Mouse (Mus musculus): ENCODE measurements at regions not wholly inside any gene's neighbourhood (a gene's known extent, or its start where the extent isn't known, plus 50 kb on each side); places are given as distances from the start of the nearest gene placed in this dataset.

DNA sequence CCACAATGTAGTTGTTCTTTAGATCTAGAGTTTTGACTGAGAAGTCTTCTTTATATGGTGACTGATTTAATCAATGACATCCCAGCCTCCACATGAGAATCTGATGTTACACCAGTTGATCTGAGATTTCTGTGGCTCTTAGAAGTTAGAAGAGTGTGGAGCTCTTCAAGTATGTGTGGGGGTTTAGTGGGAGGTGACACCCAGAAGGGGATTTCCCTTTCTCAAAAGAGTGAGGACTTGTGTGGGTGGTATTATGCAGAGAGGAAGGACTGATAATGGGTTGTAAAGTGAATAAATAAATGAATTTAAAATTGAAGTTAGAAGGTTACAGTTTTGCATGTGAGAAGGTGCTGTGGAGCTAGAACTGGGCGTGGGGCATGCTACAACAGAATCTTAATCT lies 439.7 kb upstream of the 4930452B06Rik start:
- H3K4me1 ChIP-seq (ENCODE audit: control insufficient read depth, insufficient read depth, low read length) = no peaks in the 10 kb centered on the region
- H3K4me3 ChIP-seq (replicated peaks; ENCODE audit: low read depth, low read length) = no peak overlapping the region
- no peak overlapping the region for H3K27ac ChIP-seq (replicated peaks; ENCODE audit: low read depth, low read length)
- no peaks in the 10 kb centered on the region for H3K9me3 ChIP-seq (ENCODE audit: control insufficient read depth, low read length)
- H3K36me3 ChIP-seq (ENCODE audit: control insufficient read depth, insufficient read depth, low read length) = no peaks in the 10 kb centered on the region
- H3K27me3 ChIP-seq (ENCODE audit: control insufficient read depth, insufficient read depth, low read length) = no peaks in the 10 kb centered on the region
- no peak for ATAC-seq (ENCODE audit: low FRiP score, low TSS enrichment)
- H3K9ac ChIP-seq (replicated peaks; ENCODE audit: low read length) = no peak overlapping the region
- DNase-seq = no peak
- WGBS = 91% methylated on average over 1 of the region's 1 CpGs
- no peak overlapping the region for H3K4me2 ChIP-seq (ENCODE audit: low read length)

DNA sequence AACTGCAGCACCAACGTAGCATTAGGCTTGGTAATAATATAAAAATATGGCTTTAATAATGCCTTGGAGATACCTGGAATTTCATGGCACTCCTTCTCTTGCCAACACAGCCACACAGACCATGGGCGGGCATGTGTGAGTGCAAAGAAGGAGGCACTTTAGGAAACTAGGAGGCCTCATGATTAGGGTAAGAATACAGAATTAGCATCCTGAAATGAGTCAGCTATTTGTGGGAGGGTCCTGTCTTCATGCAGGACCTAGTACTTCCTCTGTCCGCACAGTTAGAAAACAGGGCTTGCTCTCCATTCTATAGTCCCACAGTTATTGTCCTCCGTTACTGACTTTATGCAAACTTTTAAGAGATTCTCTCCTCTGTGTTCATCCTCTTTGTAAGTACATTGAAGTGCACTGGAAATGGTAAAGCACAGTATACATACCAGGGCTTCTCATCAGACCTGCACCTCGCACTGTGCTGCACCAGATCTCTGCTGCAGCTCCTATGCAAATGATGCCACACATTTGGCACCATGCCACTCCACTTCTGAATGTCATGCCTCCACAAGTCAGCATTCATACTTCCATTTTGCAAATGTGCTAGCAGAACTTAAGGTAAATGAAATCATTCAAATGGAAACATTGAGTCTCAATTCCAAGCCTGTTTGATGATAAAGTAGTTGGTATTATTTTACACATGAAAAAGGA lies 423.7 kb upstream of the 4930452B06Rik start:
- no peak overlapping the region for H3K9ac ChIP-seq (replicated peaks; ENCODE audit: low read length)
- H3K4me1 ChIP-seq (ENCODE audit: control insufficient read depth, insufficient read depth, low read length) = no peaks in the 10 kb centered on the region
- H3K27ac ChIP-seq (replicated peaks; ENCODE audit: low read depth, low read length) = no peak overlapping the region
- ATAC-seq (ENCODE audit: low FRiP score, low TSS enrichment) (no peak), DNase-seq (peak; percentile 58)
- 85% methylated on average over 5 of the region's 5 CpGs for WGBS
- H3K4me2 ChIP-seq (ENCODE audit: low read length) = no peak overlapping the region
- H3K36me3 ChIP-seq (ENCODE audit: control insufficient read depth, insufficient read depth, low read length) = no peaks in the 10 kb centered on the region
- no peaks in the 10 kb centered on the region for H3K9me3 ChIP-seq (ENCODE audit: control insufficient read depth, low read length)
- H3K4me3 ChIP-seq (replicated peaks; ENCODE audit: low read depth, low read length) = no peak overlapping the region
- H3K27me3 ChIP-seq (ENCODE audit: control insufficient read depth, insufficient read depth, low read length) = no peaks in the 10 kb centered on the region

DNA sequence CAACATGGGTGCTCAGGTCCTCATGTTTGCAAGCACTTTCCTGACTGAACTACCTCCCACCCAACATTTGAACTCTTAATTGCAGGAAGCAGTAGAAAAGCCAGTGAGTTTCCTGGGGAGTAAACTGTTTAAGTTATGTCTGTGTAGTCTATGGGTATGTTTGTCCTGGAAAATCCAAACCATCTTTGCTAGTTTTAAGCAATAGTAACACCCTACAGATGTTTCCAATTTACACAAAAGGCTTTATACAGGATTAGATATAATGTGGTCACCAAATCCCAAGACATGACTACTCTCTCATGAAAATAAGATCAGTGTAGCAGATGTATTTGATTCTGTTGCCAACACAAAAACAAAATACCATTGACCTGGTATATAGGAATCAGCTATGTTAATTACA lies 421.1 kb upstream of the 4930452B06Rik start:
- Histone ChIP-seq H3K9me3 (ENCODE audit: control insufficient read depth, low read length) (no peaks in the 10 kb centered on the region), H3K27ac (replicated peaks; ENCODE audit: low read depth, low read length) (no peak overlapping the region), H3K9ac (replicated peaks; ENCODE audit: low read length) (no peak overlapping the region), H3K4me1 (ENCODE audit: control insufficient read depth, insufficient read depth, low read length) (no peaks in the 10 kb centered on the region), H3K4me3 (replicated peaks; ENCODE audit: low read depth, low read length) (no peak overlapping the region), H3K36me3 (ENCODE audit: control insufficient read depth, insufficient read depth, low read length) (no peaks in the 10 kb centered on the region), H3K27me3 (ENCODE audit: control insufficient read depth, insufficient read depth, low read length) (no peaks in the 10 kb centered on the region), H3K4me2 (ENCODE audit: low read length) (no peak overlapping the region)
- DNase-seq = no peak
- ATAC-seq (ENCODE audit: low FRiP score, low TSS enrichment) = no peak

DNA sequence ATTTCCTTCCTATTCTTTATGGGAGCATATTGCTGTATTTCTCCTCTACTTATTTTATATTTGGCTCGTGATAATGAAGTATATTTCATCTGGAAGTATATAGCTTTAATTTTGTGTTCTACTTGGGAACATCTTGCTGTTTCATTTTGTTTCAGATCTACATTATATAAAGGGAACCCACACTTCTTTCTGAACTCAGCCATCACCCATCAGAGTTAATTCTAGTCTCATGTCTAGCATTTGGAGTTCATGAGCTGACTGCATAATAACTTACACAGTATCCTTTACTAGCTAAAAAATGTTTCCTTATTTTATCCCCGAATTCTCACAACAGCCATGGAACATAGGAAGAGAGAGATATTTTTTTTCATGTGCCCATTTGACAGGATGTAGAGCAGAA lies 413.6 kb upstream of the 4930452B06Rik start:
- no peak for DNase-seq
- WGBS = 82% methylated on average over 2 of the region's 2 CpGs
- H3K9ac ChIP-seq (replicated peaks; ENCODE audit: low read length) = no peak overlapping the region

GRCm38 (mm10) chr14:9079014-9079413 lies 413.0 kb upstream of the 4930452B06Rik start:
- ATAC-seq (ENCODE audit: low FRiP score, low TSS enrichment) (no peak), DNase-seq (no peak)
- Histone ChIP-seq H3K27ac (replicated peaks; ENCODE audit: low read depth, low read length) (no peak overlapping the region), H3K9me3 (ENCODE audit: control insufficient read depth, low read length) (no peaks in the 10 kb centered on the region), H3K4me3 (replicated peaks; ENCODE audit: low read depth, low read length) (no peak overlapping the region), H3K4me2 (ENCODE audit: low read length) (no peak overlapping the region), H3K9ac (replicated peaks; ENCODE audit: low read length) (no peak overlapping the region), H3K4me1 (ENCODE audit: control insufficient read depth, insufficient read depth, low read length) (no peaks in the 10 kb centered on the region), H3K27me3 (ENCODE audit: control insufficient read depth, insufficient read depth, low read length) (no peaks in the 10 kb centered on the region), H3K36me3 (ENCODE audit: control insufficient read depth, insufficient read depth, low read length) (no peaks in the 10 kb centered on the region)
- 78% methylated on average over 1 of the region's 1 CpGs for WGBS

More for the DNA sequence above, 413.6 kb upstream of the 4930452B06Rik start:
- H3K4me1 ChIP-seq (ENCODE audit: control insufficient read depth, insufficient read depth, low read length) = no peaks in the 10 kb centered on the region
- H3K27ac ChIP-seq (replicated peaks; ENCODE audit: low read depth, low read length) = no peak overlapping the region
- no peaks in the 10 kb centered on the region for H3K9me3 ChIP-seq (ENCODE audit: control insufficient read depth, low read length)
- no peaks in the 10 kb centered on the region for H3K27me3 ChIP-seq (ENCODE audit: control insufficient read depth, insufficient read depth, low read length)
- no peak for ATAC-seq (ENCODE audit: low FRiP score, low TSS enrichment)
- H3K36me3 ChIP-seq (ENCODE audit: control insufficient read depth, insufficient read depth, low read length) = no peaks in the 10 kb centered on the region
- no peak overlapping the region for H3K4me3 ChIP-seq (replicated peaks; ENCODE audit: low read depth, low read length)
- no peak overlapping the region for H3K4me2 ChIP-seq (ENCODE audit: low read length)

- no peak for DNase-seq
These were observed 405.1 kb upstream of the 4930452B06Rik start for GRCm38 (mm10) chr14:9071176-9071575.

DNA sequence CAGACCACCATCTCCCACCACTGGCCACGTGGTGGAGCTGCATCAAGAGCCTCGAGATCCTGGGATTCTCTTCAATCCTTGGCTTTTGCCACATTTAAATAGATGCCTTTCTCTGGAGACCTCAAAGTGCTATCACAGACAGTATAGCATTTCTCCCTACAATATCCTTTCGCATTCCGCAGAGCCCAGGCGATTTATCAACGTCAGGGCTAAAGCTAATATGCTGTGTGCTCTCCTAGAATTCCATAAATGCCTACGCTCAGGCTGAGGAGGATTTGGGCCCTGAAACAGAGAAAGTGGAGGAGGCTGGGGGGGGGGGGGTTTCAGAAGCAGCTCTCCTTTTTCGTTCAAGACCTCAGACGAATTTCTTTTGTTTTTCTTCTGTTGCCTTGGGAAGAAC lies 394.0 kb upstream of the 4930452B06Rik start:
- Histone ChIP-seq H3K27me3 (ENCODE audit: control insufficient read depth, insufficient read depth, low read length) (no peaks in the 10 kb centered on the region), H3K4me2 (ENCODE audit: low read length) (no peak overlapping the region), H3K27ac (replicated peaks; ENCODE audit: low read depth, low read length) (no peak overlapping the region), H3K36me3 (ENCODE audit: control insufficient read depth, insufficient read depth, low read length) (no peaks in the 10 kb centered on the region), H3K4me1 (ENCODE audit: control insufficient read depth, insufficient read depth, low read length) (no peaks in the 10 kb centered on the region), H3K4me3 (replicated peaks; ENCODE audit: low read depth, low read length) (no peak overlapping the region), H3K9me3 (ENCODE audit: control insufficient read depth, low read length) (no peaks in the 10 kb centered on the region), H3K9ac (replicated peaks; ENCODE audit: low read length) (no peak overlapping the region)
- no peak for DNase-seq
- whole genome bisulfite sequencing = 75% methylated on average over 9 of the region's 9 CpGs
- no peak for ATAC-seq (ENCODE audit: low FRiP score, low TSS enrichment)

More at GRCm38 (mm10) chr14:9071176-9071575, 405.1 kb upstream of the 4930452B06Rik start:
- no peak overlapping the region for H3K27ac ChIP-seq (replicated peaks; ENCODE audit: low read depth, low read length)
- no peaks in the 10 kb centered on the region for H3K36me3 ChIP-seq (ENCODE audit: control insufficient read depth, insufficient read depth, low read length)
- no peaks in the 10 kb centered on the region for H3K9me3 ChIP-seq (ENCODE audit: control insufficient read depth, low read length)
- ATAC-seq (ENCODE audit: low FRiP score, low TSS enrichment) = no peak
- H3K4me3 ChIP-seq (replicated peaks; ENCODE audit: low read depth, low read length) = no peak overlapping the region
- H3K4me1 ChIP-seq (ENCODE audit: control insufficient read depth, insufficient read depth, low read length) = no peaks in the 10 kb centered on the region
- no peaks in the 10 kb centered on the region for H3K27me3 ChIP-seq (ENCODE audit: control insufficient read depth, insufficient read depth, low read length)
- no peak overlapping the region for H3K9ac ChIP-seq (replicated peaks; ENCODE audit: low read length)
- H3K4me2 ChIP-seq (ENCODE audit: low read length) = no peak overlapping the region
- WGBS = 87% methylated on average over 3 of the region's 3 CpGs

- Histone ChIP-seq H3K9ac (replicated peaks; ENCODE audit: low read length) (no peak overlapping the region), H3K27me3 (ENCODE audit: control insufficient read depth, insufficient read depth, low read length) (no peaks in the 10 kb centered on the region), H3K4me2 (ENCODE audit: low read length) (no peak overlapping the region), H3K4me1 (ENCODE audit: control insufficient read depth, insufficient read depth, low read length) (peaks cover 3% of the 10 kb centered on the region; the same call in 1 of the 2 replicates), H3K36me3 (ENCODE audit: control insufficient read depth, insufficient read depth, low read length) (no peaks in the 10 kb centered on the region), H3K9me3 (ENCODE audit: control insufficient read depth, low read length) (no peaks in the 10 kb centered on the region), H3K27ac (replicated peaks; ENCODE audit: low read depth, low read length) (0 out of 2 replicates have a peak overlapping the region, but pooled peaks have one; percentile 26), H3K4me3 (replicated peaks; ENCODE audit: low read depth, low read length) (no peak overlapping the region)
- peak; percentile 73; the same call in 1 of the 2 replicates for ATAC-seq (ENCODE audit: low FRiP score, low TSS enrichment)
- WGBS = 43% methylated on average over 6 of the region's 6 CpGs
- DNase-seq = peak; percentile 58
These were observed 362.8 kb upstream of the 4930452B06Rik start for GRCm38 (mm10) chr14:9028811-9029210.

- H3K4me3 ChIP-seq (replicated peaks; ENCODE audit: low read depth, low read length) = no peak overlapping the region
- H3K9me3 ChIP-seq (ENCODE audit: control insufficient read depth, low read length) = no peaks in the 10 kb centered on the region
- DNase-seq (no peak), ATAC-seq (ENCODE audit: low FRiP score, low TSS enrichment) (no peak)
- 94% methylated on average over 6 of the region's 6 CpGs for WGBS
- H3K36me3 ChIP-seq (ENCODE audit: control insufficient read depth, insufficient read depth, low read length) = no peaks in the 10 kb centered on the region
- no peaks in the 10 kb centered on the region for H3K27me3 ChIP-seq (ENCODE audit: control insufficient read depth, insufficient read depth, low read length)
- H3K4me2 ChIP-seq (ENCODE audit: low read length) = no peak overlapping the region
- no peak overlapping the region for H3K9ac ChIP-seq (replicated peaks; ENCODE audit: low read length)
- H3K4me1 ChIP-seq (ENCODE audit: control insufficient read depth, insufficient read depth, low read length) = no peaks in the 10 kb centered on the region
- no peak overlapping the region for H3K27ac ChIP-seq (replicated peaks; ENCODE audit: low read depth, low read length)
These were observed 349.8 kb upstream of the 4930452B06Rik start for GRCm38 (mm10) chr14:9015826-9016225.
